Mouse (Mus musculus): Measurements from ENCODE around the gene Crim1.

The Crim1 gene

DNA sequence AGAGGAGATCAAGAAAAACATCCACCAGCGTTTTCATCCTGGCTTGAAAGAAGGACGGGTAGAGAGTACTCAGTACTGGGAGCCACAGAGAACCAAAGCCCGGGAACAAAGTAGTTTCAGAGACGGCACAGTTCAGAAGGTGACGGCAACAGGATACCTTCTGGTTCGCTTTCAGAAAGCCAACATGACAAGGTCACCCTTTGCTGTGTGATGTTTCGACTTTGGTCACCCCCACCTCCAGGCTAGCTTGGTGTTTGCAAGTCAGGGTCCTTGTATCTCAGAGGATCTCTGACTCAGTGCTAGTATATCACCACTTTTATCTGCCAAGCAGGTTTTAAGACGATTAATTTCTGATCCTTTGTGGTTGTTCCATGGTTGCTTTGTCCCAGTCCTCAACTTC, 225.0 kb downstream of the Crim1 start:
- no peak for DNase-seq (ENCODE audit: low read depth)
